Mouse (Mus musculus) G1E (cell line): ENCODE data around the gene Fam208a. TPM values are rescaled to one million over a fixed set of nuclear protein-coding genes. Genes with fewer than 3 reads are reported as not detected.

Experiments
- ATAC-seq: 2 replicates; pipeline ENCODE4 v1.8.0; 2016; ENCODE audit warnings: mild to moderate bottlenecking; ENCODE audit not compliant: insufficient number of reproducible peaks, poor library complexity, low FRiP score, severe bottlenecking; ENCODE audit errors: extremely low read depth
- DNase-seq: peaks from one replicate; pipeline ENCODE4 v3.0.0; 2012; ENCODE audit warnings: low spot score
- H3K27me3 ChIP-seq: 2 replicates; pipeline ENCODE4 v1.6.1; 2012; ENCODE audit warnings: mild to moderate bottlenecking, low read length, inconsistent platforms; ENCODE audit not compliant: insufficient read depth
- H3K36me3 ChIP-seq: replicated peaks from 2 replicates; pipeline ENCODE3; 2012; ENCODE audit warnings: mild to moderate bottlenecking, inconsistent platforms
- H3K4me1 ChIP-seq: 2 replicates; pipeline ENCODE4 v1.6.1; 2012; ENCODE audit warnings: low read depth, low read length, inconsistent platforms, mixed read lengths; ENCODE audit not compliant: insufficient read depth
- H3K4me3 ChIP-seq: 2 replicates; pipeline ENCODE4 v1.5.1; 2012; ENCODE audit warnings: low read depth, mild to moderate bottlenecking, inconsistent platforms, low read length, moderate library complexity, mixed read lengths
- H3K9me3 ChIP-seq: replicated peaks from 2 replicates; pipeline ENCODE4 v1.6.1; 2012; ENCODE audit warnings: inconsistent platforms
- CTCF ChIP-seq: IDR thresholded peaks from 2 replicates; pipeline ENCODE4 v1.5.1; 2012; ENCODE audit warnings: low read depth, low read length, inconsistent platforms, mixed read lengths
- GATA1 ChIP-seq: IDR thresholded peaks from 2 replicates; pipeline ENCODE4 v1.6.1; 2012; ENCODE audit warnings: borderline replicate concordance, low read length, inconsistent platforms, mixed read lengths
- GATA2 ChIP-seq: IDR thresholded peaks from 2 replicates; pipeline ENCODE4 v1.6.1; 2012; ENCODE audit warnings: low read depth, low read length, inconsistent platforms, borderline replicate concordance
- POLR2AphosphoS5 ChIP-seq: IDR thresholded peaks from 2 replicates; pipeline ENCODE4 v1.6.1; 2012; ENCODE audit warnings: low read depth, low read length, inconsistent platforms; ENCODE audit not compliant: insufficient replicate concordance
- TAL1 ChIP-seq: conservative IDR thresholded peaks from 2 replicates; pipeline ENCODE4 v1.6.1; 2012; ENCODE audit warnings: low read depth, low read length, inconsistent platforms, mixed read lengths
- polyA plus RNA-seq: library from polyadenylated mRNA; stranded (reverse); fragments of >175 nt; gene quantifications from 2 replicates; pipeline ENCODE4 v1.2.3, GENCODE M21; 2012
- total RNA-seq, 2 experiments: library from RNA; stranded (forward) in 1 of 2; stranded (reverse) in 1 of 2; fragments of 200-1000 nt in 1 of 2; fragments of >200 nt in 1 of 2; fragmentation: Nextera tagmentation in 1 of 2; gene quantifications; 2 replicates each; pipeline ENCODE4 v1.2.3; 2014 to 2017

Fam208a gene
- total RNA-seq (2014; fragmentation: Nextera tagmentation) (85.4 and 103 TPM in 2 replicates), total RNA-seq (2017) (59.4 and 70.0 TPM in 2 replicates), polyA plus RNA-seq (4.2 and 5.4 TPM in 2 replicates)

DNA sequence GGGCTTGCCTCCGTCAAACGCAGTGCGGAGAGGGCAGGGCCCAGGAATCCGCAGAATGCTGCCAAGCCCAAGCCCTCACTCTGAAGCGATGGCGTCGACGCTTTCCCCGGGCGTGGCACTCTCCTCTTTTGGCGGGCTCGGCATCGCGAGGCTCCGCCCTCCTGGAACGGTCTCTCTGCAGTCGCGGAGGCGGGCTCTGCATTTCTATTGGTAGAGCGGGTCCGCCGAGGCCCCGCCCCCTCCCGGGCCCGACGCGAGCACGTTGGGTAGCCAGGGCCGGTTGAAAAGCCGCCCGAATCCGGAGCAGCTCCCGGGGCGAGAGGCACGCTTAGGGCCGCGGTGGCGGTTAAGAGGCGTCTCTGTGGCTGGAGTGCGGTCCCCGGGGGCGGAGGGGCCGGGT lies at the start of gene Fam208a:
Gene Fam208a, plus strand, starts transcription at position 262 of the 400 bp plus-strand sequence.
- ATAC-seq (peak; percentile 79), DNase-seq (peak; percentile 92)
- peaks cover 5% of the 10 kb centered on the region for H3K4me1 ChIP-seq
- TF ChIP-seq GATA2 (no peak), POLR2AphosphoS5 (no peak), CTCF (no peak), GATA1 (no peak), TAL1 (no peak)
- H3K9me3 ChIP-seq, result peaks cover 12% of the 10 kb centered on the region
- H3K4me3 ChIP-seq, result peak within 1 kb of the TSS; percentile 80
- peaks cover 23% of the 10 kb centered on the region for H3K36me3 ChIP-seq
- H3K27me3 ChIP-seq, result no peaks in the 10 kb centered on the region

DNA sequence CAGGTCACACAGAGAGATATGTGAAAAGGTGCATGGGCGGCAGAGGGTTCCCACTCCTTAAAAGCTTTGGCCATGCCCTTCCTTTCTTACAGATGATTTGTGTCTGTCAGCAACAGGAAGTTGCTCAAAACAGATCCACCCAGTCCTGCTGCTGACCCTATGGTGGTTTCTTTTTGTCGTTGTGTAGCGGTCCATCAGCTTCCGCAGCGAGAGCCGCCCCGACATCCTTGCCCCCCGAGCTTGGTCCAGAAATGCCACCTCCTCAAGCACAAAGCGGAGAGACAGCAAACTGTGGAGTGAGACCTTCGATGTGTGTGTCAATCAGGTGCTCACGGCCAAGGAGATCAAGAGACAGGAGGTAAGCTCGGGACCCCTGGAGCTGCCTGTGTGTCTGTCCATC lies 49.2 kb upstream of the Fam208a start:
- TF ChIP-seq POLR2AphosphoS5 (no peak), TAL1 (no peak), GATA1 (no peak), GATA2 (no peak), CTCF (no peak)
- Histone ChIP-seq H3K9me3 (no peaks in the 10 kb centered on the region), H3K4me3 (no peak overlapping the region; the same call in 1 of the 2 replicates), H3K4me1 (peaks cover 24% of the 10 kb centered on the region), H3K27me3 (no peaks in the 10 kb centered on the region), H3K36me3 (peaks cover 25% of the 10 kb centered on the region)
- DNase-seq (no peak), ATAC-seq (no peak)

GRCm38 (mm10) chr14:27381459-27381858 lies 47.2 kb upstream of the Fam208a start:
- Histone ChIP-seq H3K27me3 (no peaks in the 10 kb centered on the region), H3K36me3 (peaks cover 28% of the 10 kb centered on the region), H3K4me1 (peaks cover 24% of the 10 kb centered on the region), H3K9me3 (no peaks in the 10 kb centered on the region), H3K4me3 (no peak overlapping the region)
- no peak for TF ChIP-seq GATA2
- TF ChIP-seq TAL1, result no peak
- TF ChIP-seq GATA1, result no peak
- no peak for TF ChIP-seq CTCF
- TF ChIP-seq POLR2AphosphoS5, result no peak
- DNase-seq (no peak), ATAC-seq (no peak)

DNA sequence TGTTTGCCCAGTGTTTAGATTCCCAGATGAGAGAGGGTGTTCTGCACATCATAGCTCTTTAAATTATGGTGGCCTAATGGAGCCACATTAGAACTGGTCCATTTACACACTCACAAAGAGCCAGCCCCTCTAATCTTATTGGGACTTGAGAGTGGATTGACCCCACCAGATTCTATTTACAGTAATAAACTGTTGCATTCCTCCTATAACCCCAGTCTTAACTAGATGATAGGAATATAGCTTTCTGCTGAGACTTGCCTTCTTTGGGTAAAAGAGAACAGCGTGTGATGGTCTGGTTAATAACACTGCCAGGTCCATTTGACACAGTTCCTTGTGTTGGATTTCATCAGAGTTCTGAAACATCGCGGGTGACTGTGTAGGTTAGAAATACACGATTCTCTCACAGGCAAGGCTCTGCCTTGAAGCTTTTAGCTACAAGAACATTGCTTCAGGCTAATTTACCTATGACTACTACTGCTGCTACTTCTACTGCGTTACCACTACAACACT lies 45.3 kb upstream of the Fam208a start:
- H3K4me3 ChIP-seq, result no peak overlapping the region
- H3K36me3 ChIP-seq, result peaks cover 40% of the 10 kb centered on the region
- no peak for ATAC-seq

DNA sequence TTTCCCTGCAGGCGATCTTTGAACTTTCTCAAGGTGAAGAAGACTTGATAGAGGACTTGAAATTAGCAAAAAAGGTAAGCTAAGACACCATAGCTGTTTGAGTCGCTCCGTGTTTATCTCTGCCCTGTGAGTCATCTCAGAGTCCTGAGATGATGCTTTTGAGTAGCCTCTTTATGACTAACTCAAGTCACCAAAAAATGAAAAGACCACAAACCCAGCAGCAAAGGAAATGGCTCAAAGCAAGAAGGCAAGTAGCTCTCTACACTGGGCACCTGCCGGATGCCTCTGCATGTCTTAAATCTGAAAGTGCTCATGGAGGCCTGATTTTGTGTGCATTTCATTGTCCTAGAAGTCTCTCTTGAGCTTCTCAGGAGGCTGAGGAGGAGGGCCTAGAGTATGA lies 44.5 kb upstream of the Fam208a start:
- Histone ChIP-seq H3K4me3 (no peak overlapping the region), H3K4me1 (peaks cover 23% of the 10 kb centered on the region), H3K27me3 (no peaks in the 10 kb centered on the region), H3K36me3 (peaks cover 41% of the 10 kb centered on the region), H3K9me3 (no peaks in the 10 kb centered on the region)
- DNase-seq, result no peak
- ATAC-seq, result no peak
- no peak for TF ChIP-seq TAL1
- no peak for TF ChIP-seq GATA1
- TF ChIP-seq CTCF, result no peak
- TF ChIP-seq POLR2AphosphoS5, result no peak
- TF ChIP-seq GATA2, result no peak

More for the DNA sequence above, 45.3 kb upstream of the Fam208a start:
- peaks cover 24% of the 10 kb centered on the region for H3K4me1 ChIP-seq
- TF ChIP-seq POLR2AphosphoS5, result no peak
- no peak for TF ChIP-seq GATA2
- TF ChIP-seq GATA1, result no peak
- TF ChIP-seq CTCF, result no peak
- no peak for TF ChIP-seq TAL1
- DNase-seq, result no peak
- H3K27me3 ChIP-seq, result no peaks in the 10 kb centered on the region
- no peaks in the 10 kb centered on the region for H3K9me3 ChIP-seq

- H3K4me3 ChIP-seq, result no peak overlapping the region
- H3K4me1 ChIP-seq, result peaks cover 29% of the 10 kb centered on the region
- no peak for TF ChIP-seq TAL1
- no peak for TF ChIP-seq POLR2AphosphoS5
- TF ChIP-seq CTCF, result no peak
- TF ChIP-seq GATA2, result no peak
- TF ChIP-seq GATA1, result no peak
- peaks cover 40% of the 10 kb centered on the region for H3K36me3 ChIP-seq
- ATAC-seq, result no peak
- H3K9me3 ChIP-seq, result no peaks in the 10 kb centered on the region
- H3K27me3 ChIP-seq, result no peaks in the 10 kb centered on the region
- DNase-seq, result no peak
Observed at GRCm38 (mm10) chr14:27388616-27389015, 40.0 kb upstream of the Fam208a start.
